Mouse (Mus musculus): ENCODE measurements around the gene Olfr787.

Olfr787 gene

GRCm38 (mm10) chr10:129461562-129461961, at the start of gene Olfr787:
Gene Olfr787 (plus strand): TSS chr10:129461862.
- DNase-seq (ENCODE audit: low read depth, low spot score), result no peak

- DNase-seq (ENCODE audit: low read depth, low spot score), result no peak
Measured at GRCm38 (mm10) chr10:129427006-129427405, 34.7 kb upstream of the Olfr787 start, which contains the start of gene Olfr786. Gene Olfr786 (plus strand): TSS chr10:129427306.

GRCm38 (mm10) chr10:129470698-129471097, 9.0 kb downstream of the Olfr787 start, which contains the start of gene Olfr788:
Gene Olfr788 (plus strand): TSS chr10:129470998.
- DNase-seq (ENCODE audit: low read depth, low spot score), result no peak

- no peak for DNase-seq (ENCODE audit: low read depth, low spot score)
Measured at GRCm38 (mm10) chr10:129473256-129473655, 11.6 kb downstream of the Olfr787 start.

- DNase-seq (ENCODE audit: low read depth, low spot score), result no peak
Measured at GRCm38 (mm10) chr10:129473723-129474122, 12.1 kb downstream of the Olfr787 start.

- DNase-seq (ENCODE audit: low read depth, low spot score), result no peak
Measured at GRCm38 (mm10) chr10:129484452-129484851, 22.8 kb downstream of the Olfr787 start, which contains the start of gene Olfr789. Gene Olfr789 (plus strand): TSS chr10:129484752.

- DNase-seq (ENCODE audit: low read depth, low spot score), result no peak
Measured at GRCm38 (mm10) chr10:129490101-129490500, 28.4 kb downstream of the Olfr787 start.

- no peak for DNase-seq (ENCODE audit: low read depth, low spot score)
Measured at GRCm38 (mm10) chr10:129498192-129498591, 36.5 kb downstream of the Olfr787 start, which contains the start of gene Olfr790. Gene Olfr790 (plus strand): TSS chr10:129498492.
